Mouse (Mus musculus) stomach, postnatal 0 days (tissue): Measurements from ENCODE around the gene B3gnt2.

ENCODE experiments used
- CTCF ChIP-seq: IDR thresholded peaks from 2 replicates; pipeline ENCODE4 v1.5.1; 2016; ENCODE audit warnings: antibody characterized with exemption, low read depth, mild to moderate bottlenecking, moderate library complexity
- EP300 ChIP-seq: optimal IDR thresholded peaks from 2 replicates; pipeline ENCODE3; 2016; ENCODE audit warnings: antibody characterized with exemption

DNA sequence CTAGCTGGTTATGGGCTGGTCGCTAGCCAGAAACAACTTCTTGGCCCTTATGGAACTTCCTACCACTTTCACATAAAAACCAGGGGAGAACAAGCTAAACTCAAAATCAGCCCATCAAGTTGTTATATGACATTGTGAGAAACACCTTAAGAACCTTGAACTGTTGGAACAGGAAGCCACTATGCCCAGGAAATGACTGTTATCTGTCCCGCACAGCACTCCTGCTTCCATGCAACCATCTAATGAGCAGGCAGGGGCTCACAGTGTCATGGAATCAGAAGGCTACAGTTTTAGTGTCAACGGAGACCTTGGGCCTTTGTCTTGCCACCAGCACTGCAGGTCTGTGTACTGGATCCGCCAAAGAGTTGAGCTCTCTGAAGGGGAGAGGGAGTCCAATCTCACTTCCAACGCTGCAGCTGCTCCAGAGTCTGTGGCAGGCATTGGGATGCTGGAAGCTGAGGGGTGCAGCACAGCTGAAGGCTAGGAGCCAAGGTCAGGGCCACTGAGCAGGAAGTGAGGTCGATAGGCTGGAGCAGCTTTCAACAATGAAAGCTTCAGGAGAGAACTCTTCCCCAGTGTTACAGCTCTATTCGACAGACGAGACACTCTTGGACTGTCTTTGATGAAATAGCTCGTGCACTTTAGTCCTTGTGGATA lies 36.6 kb downstream of the B3gnt2 start:
- no peak for TF ChIP-seq CTCF
- TF ChIP-seq EP300, result no peak
